Mouse (Mus musculus) ES-Bruce4 (cell line): ENCODE data around the gene Oit3. TPM values are rescaled to one million over a fixed set of nuclear protein-coding genes. Genes with fewer than 3 reads are reported as not detected.

Experiments used
- H3K27ac ChIP-seq: 2 replicates; pipeline ENCODE4 v1.5.1; 2012; ENCODE audit warnings: low read length, inconsistent platforms; ENCODE audit not compliant: insufficient read depth
- H3K27me3 ChIP-seq: 2 replicates; pipeline ENCODE4 v1.6.1; 2012; ENCODE audit warnings: mild to moderate bottlenecking, low read length, inconsistent platforms; ENCODE audit not compliant: control insufficient read depth, poor library complexity, insufficient read depth, severe bottlenecking
- H3K36me3 ChIP-seq: 2 replicates; pipeline ENCODE4 v1.6.1; 2012; ENCODE audit warnings: inconsistent platforms, mild to moderate bottlenecking, low read length, moderate library complexity; ENCODE audit not compliant: control insufficient read depth, poor library complexity, insufficient read depth, severe bottlenecking
- H3K4me1 ChIP-seq: one replicate; pipeline ENCODE4 v1.8.1; 2011; ENCODE audit warnings: low read length; ENCODE audit not compliant: control insufficient read depth, insufficient read depth
- H3K4me3 ChIP-seq: 2 replicates; pipeline ENCODE4 v1.5.1; 2011; ENCODE audit warnings: low read depth, mild to moderate bottlenecking, low read length
- H3K9ac ChIP-seq: 2 replicates; pipeline ENCODE4 v1.6.1; 2012; ENCODE audit warnings: low read depth, mild to moderate bottlenecking, inconsistent platforms; ENCODE audit not compliant: poor library complexity, severe bottlenecking
- H3K9me3 ChIP-seq: replicated peaks from 2 replicates; pipeline ENCODE4 v1.6.1; 2012; ENCODE audit warnings: mild to moderate bottlenecking, low read length, inconsistent platforms; ENCODE audit not compliant: control insufficient read depth, poor library complexity, insufficient read depth, severe bottlenecking
- CTCF ChIP-seq: IDR thresholded peaks from one replicate; pipeline ENCODE4 v1.8.1; 2011; ENCODE audit warnings: low read depth, low read length
- EP300 ChIP-seq: IDR thresholded peaks from 2 replicates; pipeline ENCODE4 v1.6.1; 2011; ENCODE audit warnings: low read depth, low read length; ENCODE audit not compliant: insufficient read depth
- POLR2A ChIP-seq: IDR thresholded peaks from one replicate; pipeline ENCODE4 v1.8.1; 2011; ENCODE audit warnings: low read length; ENCODE audit not compliant: insufficient read depth
- polyA plus RNA-seq: library from polyadenylated mRNA; stranded (reverse); fragments of >200 nt; gene quantifications from 2 replicates; pipeline ENCODE4 v1.2.4, GENCODE M21; 2011; ENCODE audit warnings: low read depth; ENCODE audit not compliant: missing spikeins, insufficient read depth, insufficient read length

Gene Oit3
- polyA plus RNA-seq, 1 experiment = not detected

DNA sequence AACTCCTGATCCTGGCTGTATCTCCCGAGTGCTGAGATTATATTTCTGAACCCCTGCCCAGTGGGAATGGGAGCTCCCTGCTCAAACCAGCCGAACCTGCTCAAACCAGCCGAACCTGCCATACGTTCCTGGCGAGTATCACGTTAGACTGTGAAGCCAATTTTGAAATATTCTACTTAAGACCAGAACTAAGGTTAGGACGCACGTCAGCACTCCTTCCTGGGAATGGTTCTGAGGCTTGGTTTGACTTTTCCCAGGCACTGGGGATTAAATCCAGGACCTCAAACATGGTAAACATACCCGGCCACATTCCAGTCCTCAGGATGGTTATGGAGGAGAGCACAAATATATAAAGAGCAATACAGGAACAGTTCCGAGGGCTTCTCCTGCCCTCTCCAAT, 63.7 kb downstream of the Oit3 start:
- Histone ChIP-seq H3K4me1 (no peaks in the 10 kb centered on the region), H3K27me3 (no peaks in the 10 kb centered on the region), H3K9me3 (no peaks in the 10 kb centered on the region), H3K4me3 (no peak overlapping the region), H3K36me3 (no peaks in the 10 kb centered on the region), H3K9ac (no peak overlapping the region), H3K27ac (no peak overlapping the region)
- TF ChIP-seq POLR2A (no peak), EP300 (no peak), CTCF (no peak)

Other genes starting within 250 kb of the Oit3 start
- gene Sept10, start 219.9 kb downstream of the Oit3 start, polyA plus RNA-seq = 49.5 and 53.4 TPM in 2 replicates
- gene Sowahc, start 219.8 kb downstream of the Oit3 start, polyA plus RNA-seq = 4.0 and 4.8 TPM in 2 replicates
- gene P4ha1, start 118.5 kb downstream of the Oit3 start, polyA plus RNA-seq = 45.1 and 46.3 TPM in 2 replicates
- gene Gm10273, start 46.1 kb downstream of the Oit3 start, polyA plus RNA-seq = 21.1 and 49.8 TPM in 2 replicates
- not detected in 2 replicates for gene Pla2g12b, start 38.1 kb downstream of the Oit3 start, polyA plus RNA-seq
- gene Gm10322, start 174.3 kb upstream of the Oit3 start, polyA plus RNA-seq = not detected in 2 replicates
- 19.7 and 26.0 TPM in 2 replicates for gene Mcu, start 174.9 kb upstream of the Oit3 start, polyA plus RNA-seq